Mouse (Mus musculus) midbrain, postnatal 0 days (tissue): ENCODE measurements at regions not wholly inside any gene's neighbourhood (a gene's known extent, or its start where the extent isn't known, plus 50 kb on each side); places are given as distances from the start of the nearest gene placed in this dataset.
A peak's percentile ranks its signal among the peaks of the same experiment; 100 is the strongest.

Experiments used
- ATAC-seq: fragments of 200-750 bp; cut with Nextera tagmentation; 2 replicates; pipeline ENCODE4 v1.8.0; 2017; ENCODE audit warnings: moderate number of reproducible peaks, mild to moderate bottlenecking, moderate TSS enrichment, moderate library complexity; ENCODE audit not compliant: low FRiP score
- DNase-seq: peaks from one replicate; pipeline ENCODE4 v3.0.0-alpha.2; 2015; ENCODE audit warnings: low spot score
- H3K27ac ChIP-seq: fragments of 300-500 bp; sonication (generic); 2 replicates; pipeline ENCODE4 v1.5.1; 2014; ENCODE audit warnings: low read depth, mild to moderate bottlenecking, low read length, mixed read lengths
- H3K27me3 ChIP-seq: fragments of 300-500 bp; sonication (generic); 2 replicates; pipeline ENCODE4 v1.6.1; 2014; ENCODE audit warnings: low read length, control low read depth, mixed read lengths; ENCODE audit not compliant: insufficient read depth
- H3K36me3 ChIP-seq: fragments of 300-500 bp; sonication (generic); 2 replicates; pipeline ENCODE4 v1.6.1; 2014; ENCODE audit warnings: low read length, control low read depth, mixed read lengths; ENCODE audit not compliant: insufficient read depth
- H3K4me1 ChIP-seq: fragments of 300-500 bp; sonication (generic); 2 replicates; pipeline ENCODE4 v1.6.1; 2014; ENCODE audit warnings: mild to moderate bottlenecking, control low read depth, antibody characterized with exemption, low read length, mixed read lengths; ENCODE audit not compliant: insufficient read depth
- H3K4me2 ChIP-seq: fragments of 300-500 bp; sonication (generic); 2 replicates; pipeline ENCODE4 v1.6.1; 2014; ENCODE audit warnings: low read depth, mild to moderate bottlenecking, low read length, mixed read lengths; ENCODE audit not compliant: poor library complexity, severe bottlenecking
- H3K4me3 ChIP-seq: fragments of 300-500 bp; sonication (generic); 2 replicates; pipeline ENCODE4 v1.5.1; 2014; ENCODE audit warnings: low read depth, mild to moderate bottlenecking, low read length, moderate library complexity
- H3K9ac ChIP-seq: fragments of 300-500 bp; sonication (generic); replicated peaks from 2 replicates; pipeline ENCODE4 v1.6.1; 2014; ENCODE audit warnings: mild to moderate bottlenecking, low read length, moderate library complexity, mixed read lengths; ENCODE audit not compliant: poor library complexity, severe bottlenecking
- H3K9me3 ChIP-seq: fragments of 300-500 bp; sonication (generic); 2 replicates; pipeline ENCODE4 v1.6.1; 2016; ENCODE audit warnings: low read length, control low read depth
- CTCF ChIP-seq: IDR thresholded peaks from 2 replicates; pipeline ENCODE4 v1.5.1; 2016; ENCODE audit warnings: antibody characterized with exemption, mild to moderate bottlenecking
- WGBS: fragments of 180-500 bp; shearing (Covaris S2); extraction: QIAGEN DNeasy Blood & Tissue Kit; methylation state at CpG from one replicate; pipeline ENCODE4 v1.1.7; 2014; 5-methylcytosine and 5-hydroxymethylcytosine counted together

- Histone ChIP-seq H3K27me3 (no peaks in the 10 kb centered on the region), H3K36me3 (no peaks in the 10 kb centered on the region), H3K4me3 (no peak overlapping the region), H3K4me2 (no peak overlapping the region), H3K4me1 (no peaks in the 10 kb centered on the region), H3K9ac (no peak overlapping the region), H3K9me3 (no peaks in the 10 kb centered on the region), H3K27ac (no peak overlapping the region)
- ATAC-seq (no peak), DNase-seq (peak; percentile 24)
- 64% methylated on average over 3 of the region's 3 CpGs for WGBS
- no peak for TF ChIP-seq CTCF
Measured at GRCm38 (mm10) chr6:84514623-84515022, 79.1 kb downstream of the Cyp26b1 start.

DNA sequence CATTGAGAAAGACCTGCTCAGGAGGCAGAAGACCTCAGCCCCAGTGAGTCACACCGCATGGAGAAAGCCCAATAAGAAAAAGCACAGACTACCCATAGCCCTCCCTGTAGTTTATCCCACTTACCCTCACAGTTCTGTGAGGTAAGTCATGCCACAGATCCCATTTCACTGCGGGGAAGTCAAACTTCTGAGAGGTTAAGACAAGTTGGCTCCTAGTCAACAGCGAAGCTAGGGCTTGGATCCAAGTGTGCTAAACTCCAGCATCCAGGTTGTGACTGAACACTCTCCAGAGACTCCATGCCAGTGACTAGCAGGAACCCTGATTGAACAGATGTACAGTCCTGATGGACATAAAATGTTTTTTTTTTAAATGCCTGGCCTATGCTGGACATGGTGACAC lies 85.1 kb downstream of the Cyp26b1 start:
- DNase-seq (no peak), ATAC-seq (no peak)
- Histone ChIP-seq H3K4me2 (no peak overlapping the region), H3K9me3 (no peaks in the 10 kb centered on the region), H3K36me3 (no peaks in the 10 kb centered on the region), H3K9ac (no peak overlapping the region), H3K27me3 (no peaks in the 10 kb centered on the region), H3K27ac (no peak overlapping the region), H3K4me1 (no peaks in the 10 kb centered on the region), H3K4me3 (no peak overlapping the region)
- no peak for TF ChIP-seq CTCF
- 88% methylated on average over 3 of the region's 3 CpGs for WGBS

DNA sequence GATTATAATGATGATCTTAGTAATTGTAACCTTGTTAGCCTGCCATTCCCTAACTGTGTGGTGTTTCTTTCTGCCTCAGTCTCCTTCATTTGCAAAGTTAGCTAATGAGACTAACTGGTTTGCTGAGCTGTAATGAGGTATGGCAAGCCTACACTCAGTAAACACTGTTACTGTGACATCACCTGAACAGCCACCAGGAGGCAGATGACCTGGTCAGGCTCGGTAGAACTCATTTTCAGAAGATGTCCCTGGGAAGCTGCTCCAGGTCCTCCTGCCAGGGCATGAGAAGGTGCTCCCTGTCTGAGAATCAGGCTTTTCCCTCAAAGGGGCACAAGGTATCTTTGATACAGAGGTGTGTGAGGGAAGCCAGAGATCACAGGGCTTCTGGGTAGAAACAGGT lies 87.0 kb downstream of the Cyp26b1 start:
- ATAC-seq (no peak), DNase-seq (no peak)
- 25% methylated on average over 1 of the region's 1 CpGs for WGBS
- H3K4me3 ChIP-seq: no peak overlapping the region
- no peak overlapping the region for H3K4me2 ChIP-seq
- TF ChIP-seq CTCF: peak; percentile 36
- H3K9ac ChIP-seq: no peak overlapping the region
- H3K9me3 ChIP-seq: no peaks in the 10 kb centered on the region
- no peaks in the 10 kb centered on the region for H3K27me3 ChIP-seq
- no peak overlapping the region for H3K27ac ChIP-seq
- H3K4me1 ChIP-seq: no peaks in the 10 kb centered on the region
- H3K36me3 ChIP-seq: no peaks in the 10 kb centered on the region

- Histone ChIP-seq H3K36me3 (no peaks in the 10 kb centered on the region), H3K27me3 (no peaks in the 10 kb centered on the region), H3K4me1 (no peaks in the 10 kb centered on the region), H3K27ac (no peak overlapping the region), H3K9me3 (no peaks in the 10 kb centered on the region), H3K4me3 (no peak overlapping the region), H3K9ac (no peak overlapping the region), H3K4me2 (no peak overlapping the region)
- no peak for ATAC-seq
- no peak for TF ChIP-seq CTCF
- no peak for DNase-seq
- WGBS: 44% methylated on average over 13 of the region's 13 CpGs
Measured at GRCm38 (mm10) chr6:84500255-84500886, 93.3 kb downstream of the Cyp26b1 start.

- Histone ChIP-seq H3K9ac (no peak overlapping the region), H3K27ac (no peak overlapping the region), H3K4me2 (no peak overlapping the region)
Measured at GRCm38 (mm10) chr6:84498076-84498475, 95.6 kb downstream of the Cyp26b1 start.

GRCm38 (mm10) chr6:84493676-84494075 lies 100.0 kb downstream of the Cyp26b1 start:
- H3K4me1 ChIP-seq: no peaks in the 10 kb centered on the region
- no peak for TF ChIP-seq CTCF
- ATAC-seq (no peak), DNase-seq (no peak)
- no peak overlapping the region for H3K9ac ChIP-seq
- H3K4me2 ChIP-seq: no peak overlapping the region
- H3K4me3 ChIP-seq: no peak overlapping the region
- H3K27ac ChIP-seq: no peak overlapping the region
- H3K27me3 ChIP-seq: no peaks in the 10 kb centered on the region
- no peaks in the 10 kb centered on the region for H3K36me3 ChIP-seq
- H3K9me3 ChIP-seq: no peaks in the 10 kb centered on the region
- 89% methylated on average over 6 of the region's 6 CpGs for WGBS

More at GRCm38 (mm10) chr6:84498076-84498475, 95.6 kb downstream of the Cyp26b1 start:
- Histone ChIP-seq H3K27me3 (no peaks in the 10 kb centered on the region), H3K9me3 (no peaks in the 10 kb centered on the region), H3K4me1 (no peaks in the 10 kb centered on the region), H3K4me3 (no peak overlapping the region), H3K36me3 (no peaks in the 10 kb centered on the region)
- TF ChIP-seq CTCF: no peak
- ATAC-seq (no peak), DNase-seq (no peak)
- WGBS: 85% methylated on average over 9 of the region's 9 CpGs
